Mouse (Mus musculus): ENCODE measurements around the gene Dennd1b. TPM values are rescaled to one million over a fixed set of nuclear protein-coding genes. Genes with fewer than 3 reads are reported as not detected.
A peak's percentile ranks its signal among the peaks of the same experiment; 100 is the strongest.

The Dennd1b gene
- 8.3 and 9.4 TPM in 2 replicates for polyA plus RNA-seq (2015; fragmentation: Nextera tagmentation; extraction: Ambion mirVana)

DNA sequence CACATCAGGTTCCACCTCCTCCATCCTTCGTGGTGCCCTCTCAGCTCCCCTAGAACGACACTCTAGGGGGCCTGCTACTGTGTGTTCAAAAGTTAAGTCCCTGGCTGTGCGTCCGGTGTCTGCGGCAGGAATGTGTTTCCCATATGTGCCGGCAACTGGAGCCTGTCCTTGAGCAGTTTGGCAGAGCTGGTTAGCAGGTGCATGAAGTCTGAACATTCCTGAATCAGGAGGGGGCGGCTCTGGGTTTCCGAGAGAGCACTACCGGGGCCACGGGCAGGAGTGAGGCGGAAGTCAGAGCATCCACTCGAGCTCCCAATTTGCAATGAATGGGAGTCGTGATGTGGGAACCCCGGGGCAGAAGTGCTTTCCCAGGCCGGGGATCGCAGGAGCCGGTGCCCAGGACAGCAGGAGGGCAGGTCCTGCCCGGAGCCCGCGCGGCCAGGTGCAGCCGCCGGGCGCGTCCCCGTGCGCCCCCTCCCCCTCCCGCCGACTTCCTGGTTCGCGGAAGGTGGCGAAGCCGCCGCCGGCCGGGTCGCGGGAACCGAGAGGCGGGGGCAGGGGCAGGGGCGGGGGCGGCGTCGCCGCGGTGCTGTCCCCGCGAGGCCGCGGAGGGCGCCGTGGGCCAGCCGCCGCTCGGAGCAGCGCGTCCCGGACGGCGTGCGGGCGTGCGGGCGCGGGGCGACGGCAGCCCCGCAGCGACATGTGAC lies at the start of gene Dennd1b:
Gene Dennd1b, plus strand, starts transcription at position 275 of the 707 bp plus-strand sequence.
- Histone ChIP-seq H3K9ac (replicated peaks) (peak within 1 kb of the TSS; percentile 90), H3K36me3 (0 out of 2 replicates have a peak, but pooled peaks cover 2% of the 10 kb centered on the region), H3K9me3 (no peaks in the 10 kb centered on the region), H3K4me2 (replicated peaks) (peak within 1 kb of the TSS; percentile 73), H3K4me3 (peak within 1 kb of the TSS; percentile 96), H3K27ac (replicated peaks) (peak within 1 kb of the TSS; percentile 88), H3K27me3 (no peaks in the 10 kb centered on the region), H3K4me1 (peaks cover 8% of the 10 kb centered on the region)
- under 1% methylated on average over 60 of the region's 69 CpGs for whole genome bisulfite sequencing
- peak; percentile 87 for ATAC-seq (replicated peaks)

DNA sequence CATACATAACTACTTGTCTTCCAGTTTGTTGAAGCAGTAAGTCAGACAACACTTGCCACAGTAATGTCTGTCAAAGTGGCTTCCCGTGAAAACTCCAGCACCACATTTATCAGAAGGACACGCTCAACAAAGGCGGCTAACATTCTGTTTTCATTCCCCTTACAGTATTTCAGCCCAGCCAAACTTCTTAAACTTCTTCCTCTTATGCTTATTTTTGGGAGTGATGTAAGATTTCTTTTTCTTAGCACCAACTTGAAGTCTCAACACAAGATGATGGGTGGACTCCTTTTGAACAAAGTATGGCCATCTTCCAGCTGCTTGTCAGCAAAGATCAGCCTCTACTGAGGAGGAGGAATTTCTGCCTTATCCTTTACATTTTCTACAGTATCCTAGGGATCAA lies 47.6 kb upstream of the Dennd1b start:
- WGBS = 96% methylated on average over 3 of the region's 3 CpGs
- H3K36me3 ChIP-seq = no peaks in the 10 kb centered on the region
- no peak for ATAC-seq (replicated peaks)
- no peak overlapping the region for H3K9ac ChIP-seq (replicated peaks)
- no peak overlapping the region for H3K4me3 ChIP-seq
- no peak overlapping the region for H3K27ac ChIP-seq (replicated peaks)
- no peak overlapping the region for H3K4me2 ChIP-seq (replicated peaks)
- no peaks in the 10 kb centered on the region for H3K27me3 ChIP-seq
- 0 out of 2 replicates have a peak, but pooled peaks cover 4% of the 10 kb centered on the region for H3K4me1 ChIP-seq
- H3K9me3 ChIP-seq = no peaks in the 10 kb centered on the region

DNA sequence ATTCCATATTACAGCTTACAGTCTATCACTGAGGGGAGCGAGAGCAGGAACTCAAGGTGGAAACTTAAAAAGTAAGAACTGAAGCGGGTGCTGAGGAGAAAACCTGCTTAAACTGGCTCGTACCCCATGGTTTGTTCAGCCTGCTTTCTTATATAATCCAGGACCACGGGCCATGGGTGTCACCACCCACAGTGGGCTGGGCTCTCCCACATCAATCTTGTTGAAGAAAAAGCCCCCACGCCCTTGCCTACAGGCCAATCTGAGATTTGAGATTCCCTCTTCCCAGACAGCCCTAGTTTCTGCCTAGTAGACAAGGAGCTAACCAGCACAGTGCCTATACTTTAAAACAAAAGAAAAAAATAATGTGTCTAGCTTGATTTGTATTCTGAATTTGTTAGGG lies 43.6 kb upstream of the Dennd1b start:
- H3K36me3 ChIP-seq = no peaks in the 10 kb centered on the region
- H3K9me3 ChIP-seq = no peaks in the 10 kb centered on the region
- H3K27ac ChIP-seq (replicated peaks) = no peak overlapping the region
- no peaks in the 10 kb centered on the region for H3K4me1 ChIP-seq
- no peak overlapping the region for H3K4me3 ChIP-seq
- H3K27me3 ChIP-seq = no peaks in the 10 kb centered on the region
- no peak overlapping the region for H3K9ac ChIP-seq (replicated peaks)
- WGBS = 90% methylated on average over 5 of the region's 5 CpGs
- no peak overlapping the region for H3K4me2 ChIP-seq (replicated peaks)
- no peak for ATAC-seq (replicated peaks)

DNA sequence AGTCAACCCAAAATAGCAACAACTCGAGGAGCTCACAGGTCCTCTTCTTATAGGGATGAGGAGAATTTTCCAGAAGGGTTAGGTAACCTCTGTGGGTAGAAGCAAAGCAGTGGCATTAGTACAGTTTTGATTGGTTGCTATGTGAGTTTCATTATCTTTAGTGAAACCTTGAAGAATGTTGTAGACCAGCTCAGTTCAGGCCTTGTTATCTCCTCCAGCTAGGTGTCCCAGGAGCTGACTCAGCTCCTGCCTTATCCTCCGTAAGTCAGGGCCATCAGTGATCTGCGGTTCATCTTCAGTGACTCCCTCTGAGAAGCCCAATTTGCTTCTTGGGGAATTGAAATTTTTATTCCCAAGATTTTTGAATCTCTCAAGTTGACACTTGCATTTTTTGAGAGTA lies 43.2 kb upstream of the Dennd1b start:
- no peak for ATAC-seq (replicated peaks)
- Histone ChIP-seq H3K4me1 (no peaks in the 10 kb centered on the region), H3K9me3 (no peaks in the 10 kb centered on the region), H3K9ac (replicated peaks) (no peak overlapping the region), H3K27me3 (no peaks in the 10 kb centered on the region), H3K4me3 (no peak overlapping the region), H3K36me3 (no peaks in the 10 kb centered on the region), H3K4me2 (replicated peaks) (no peak overlapping the region), H3K27ac (replicated peaks) (no peak overlapping the region)
- WGBS = 87% methylated on average over 3 of the region's 3 CpGs

DNA sequence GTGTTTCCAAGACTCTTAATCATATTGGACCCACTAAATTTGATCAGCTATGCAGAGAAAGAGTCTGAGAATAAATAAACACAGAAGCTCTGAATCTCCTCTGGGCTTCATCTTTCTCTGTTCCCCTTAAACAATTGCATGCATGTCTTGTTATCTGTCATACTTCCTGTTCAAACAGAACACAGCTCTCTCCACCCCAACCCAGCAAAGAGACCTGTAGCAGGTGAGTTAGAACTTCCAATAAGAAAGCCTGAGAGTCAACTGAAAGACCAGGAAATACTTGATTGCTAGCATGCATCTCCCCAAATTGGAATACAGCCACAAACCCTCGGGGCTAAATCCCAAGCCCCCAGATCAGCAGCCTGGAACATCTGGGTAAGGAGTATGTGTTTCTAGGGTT lies 42.4 kb upstream of the Dennd1b start:
- no peak overlapping the region for H3K27ac ChIP-seq (replicated peaks)
- no peaks in the 10 kb centered on the region for H3K27me3 ChIP-seq
- H3K4me1 ChIP-seq = no peaks in the 10 kb centered on the region
- ATAC-seq (replicated peaks) = no peak
- H3K9me3 ChIP-seq = no peaks in the 10 kb centered on the region
- H3K4me3 ChIP-seq = no peak overlapping the region
- no peak overlapping the region for H3K4me2 ChIP-seq (replicated peaks)
- H3K9ac ChIP-seq (replicated peaks) = no peak overlapping the region
- 88% methylated on average over 1 of the region's 1 CpGs for whole genome bisulfite sequencing
- no peaks in the 10 kb centered on the region for H3K36me3 ChIP-seq

DNA sequence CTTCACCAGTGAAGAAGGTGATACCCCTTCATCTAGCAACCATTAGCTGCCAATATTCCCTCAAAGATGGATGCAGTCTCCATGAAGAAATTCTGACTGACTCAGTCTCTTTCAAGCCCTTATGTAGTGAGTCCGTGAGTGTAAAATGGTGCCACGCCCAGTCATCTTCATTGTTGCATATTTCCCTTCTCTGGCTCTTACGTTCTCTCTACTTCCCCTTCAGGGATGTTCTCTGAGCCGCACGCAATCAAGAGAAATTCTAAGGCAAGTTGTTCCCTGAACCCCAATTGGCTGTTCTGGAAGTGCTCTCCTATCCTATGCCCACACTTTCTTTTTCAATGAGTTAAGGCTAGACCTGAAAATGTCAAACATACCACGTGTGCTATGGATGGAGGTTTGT lies 40.3 kb upstream of the Dennd1b start:
- no peak overlapping the region for H3K27ac ChIP-seq (replicated peaks)
- H3K9me3 ChIP-seq = no peaks in the 10 kb centered on the region
- no peak overlapping the region for H3K9ac ChIP-seq (replicated peaks)
- WGBS = 90% methylated on average over 6 of the region's 6 CpGs
- H3K27me3 ChIP-seq = no peaks in the 10 kb centered on the region
- no peak for ATAC-seq (replicated peaks)
- no peak overlapping the region for H3K4me3 ChIP-seq
- H3K4me1 ChIP-seq = no peaks in the 10 kb centered on the region
- no peaks in the 10 kb centered on the region for H3K36me3 ChIP-seq
- H3K4me2 ChIP-seq (replicated peaks) = no peak overlapping the region

DNA sequence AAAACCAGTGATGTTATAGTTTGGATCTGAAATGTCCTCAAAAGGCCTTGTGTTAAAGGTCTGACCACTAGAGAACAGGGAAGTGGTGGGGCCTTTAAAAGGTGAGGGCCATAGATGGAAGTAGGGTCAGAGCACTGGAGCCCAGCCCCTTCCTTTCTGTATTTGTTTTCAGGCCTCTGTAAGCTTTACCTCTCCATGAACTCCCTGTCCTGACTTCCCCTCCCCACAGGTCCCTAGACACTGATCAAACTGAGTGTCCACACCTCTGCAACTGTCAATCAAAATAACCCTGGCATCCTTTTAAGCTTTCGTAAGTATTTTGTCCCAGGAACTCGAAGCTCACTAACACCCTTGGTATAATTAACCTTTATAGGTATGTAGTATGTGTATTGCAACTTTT lies 39.0 kb upstream of the Dennd1b start:
- no peaks in the 10 kb centered on the region for H3K27me3 ChIP-seq
- no peaks in the 10 kb centered on the region for H3K4me1 ChIP-seq
- no peak for ATAC-seq (replicated peaks)
- H3K9me3 ChIP-seq = no peaks in the 10 kb centered on the region
- H3K4me2 ChIP-seq (replicated peaks) = no peak overlapping the region
- no peak overlapping the region for H3K4me3 ChIP-seq
- WGBS = 82% methylated on average over 2 of the region's 2 CpGs
- no peak overlapping the region for H3K27ac ChIP-seq (replicated peaks)
- H3K9ac ChIP-seq (replicated peaks) = no peak overlapping the region
- H3K36me3 ChIP-seq = no peaks in the 10 kb centered on the region

DNA sequence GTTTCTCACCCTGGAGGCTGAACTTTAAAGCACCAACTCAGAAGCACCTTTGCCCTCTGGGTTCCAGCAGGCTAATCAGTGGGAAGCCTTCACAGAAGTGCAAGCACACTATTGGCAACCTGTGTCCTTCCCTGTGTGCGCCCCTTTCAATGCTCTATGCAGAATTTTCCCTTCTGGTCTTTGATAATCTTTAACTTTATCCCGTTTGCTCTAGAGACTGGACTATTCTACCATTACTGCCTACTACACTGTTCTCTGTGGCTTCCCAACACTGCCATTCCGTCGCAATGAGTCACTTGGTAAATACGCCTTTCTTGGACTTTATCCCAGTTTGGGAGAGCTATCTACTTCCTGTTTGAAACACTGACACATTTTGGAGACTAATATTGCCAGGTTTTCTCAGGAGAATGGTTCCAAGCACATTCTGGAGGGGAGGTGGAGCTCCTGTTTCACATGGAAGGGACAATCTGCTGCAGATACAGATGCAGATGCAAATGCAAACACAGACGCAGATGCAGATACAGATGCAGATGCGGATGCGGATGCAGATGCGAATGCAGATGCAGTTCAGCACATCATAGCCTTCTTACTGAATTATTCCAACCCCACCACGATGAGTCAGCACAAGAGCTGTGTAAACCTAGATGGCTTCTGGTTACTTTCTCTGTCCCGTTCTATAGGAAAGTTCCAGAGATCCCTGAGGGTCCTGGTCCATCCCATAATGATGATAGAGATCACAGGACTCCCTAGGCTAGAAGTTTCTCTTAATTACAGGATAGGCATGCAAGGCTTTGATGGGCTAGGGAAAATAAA lies 34.4 kb upstream of the Dennd1b start:
- Histone ChIP-seq H3K27ac (replicated peaks) (no peak overlapping the region), H3K36me3 (no peaks in the 10 kb centered on the region), H3K9ac (replicated peaks) (no peak overlapping the region), H3K4me1 (no peaks in the 10 kb centered on the region), H3K27me3 (no peaks in the 10 kb centered on the region), H3K4me2 (replicated peaks) (no peak overlapping the region), H3K9me3 (no peaks in the 10 kb centered on the region), H3K4me3 (no peak overlapping the region)
- ATAC-seq (replicated peaks) = no peak
- WGBS = 78% methylated on average over 11 of the region's 11 CpGs

DNA sequence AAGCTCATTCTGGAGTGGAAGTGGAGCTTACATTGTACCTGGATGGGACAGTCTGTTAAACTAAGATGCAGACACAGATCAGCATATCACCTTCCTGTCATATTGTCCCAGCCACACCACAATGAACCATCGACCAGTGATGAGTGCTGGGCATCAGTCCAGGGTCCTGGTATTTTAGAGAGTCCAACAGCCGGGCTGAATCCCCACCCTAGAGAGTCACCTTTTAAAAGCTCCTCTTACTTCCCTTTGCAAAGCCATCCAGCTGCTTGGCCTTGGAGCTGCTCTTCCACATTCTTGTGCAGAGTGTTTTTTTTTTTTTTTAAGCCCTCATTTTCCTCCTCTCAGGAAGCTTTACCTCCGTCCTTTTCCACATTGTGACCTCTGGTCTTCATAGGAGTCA lies 33.2 kb upstream of the Dennd1b start:
- Histone ChIP-seq H3K9me3 (no peaks in the 10 kb centered on the region), H3K36me3 (no peaks in the 10 kb centered on the region), H3K9ac (replicated peaks) (no peak overlapping the region), H3K27ac (replicated peaks) (no peak overlapping the region), H3K4me2 (replicated peaks) (no peak overlapping the region), H3K27me3 (no peaks in the 10 kb centered on the region), H3K4me1 (no peaks in the 10 kb centered on the region), H3K4me3 (no peak overlapping the region)
- ATAC-seq (replicated peaks) = no peak
- WGBS = 78% methylated on average over 3 of the region's 3 CpGs

DNA sequence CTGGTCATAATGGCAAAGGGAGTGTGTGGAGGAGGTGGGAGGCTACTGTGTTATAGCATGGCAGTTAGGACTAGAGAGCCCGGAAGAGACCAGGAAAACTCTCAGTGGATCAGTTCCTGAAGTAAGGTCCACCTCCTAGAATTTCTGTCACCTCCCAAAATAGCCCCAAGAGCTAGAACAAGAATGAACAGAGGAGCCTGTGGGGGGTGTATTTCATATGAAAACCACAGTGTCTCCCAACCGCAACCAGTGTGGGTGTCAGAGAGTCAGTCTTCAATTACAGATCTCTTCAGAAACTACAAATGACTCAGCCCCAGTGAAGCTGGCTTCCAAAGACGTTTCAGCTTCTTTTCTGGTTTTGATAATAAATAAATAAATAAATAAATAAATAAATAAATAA lies 32.4 kb upstream of the Dennd1b start:
- H3K27ac ChIP-seq (replicated peaks) = no peak overlapping the region
- no peaks in the 10 kb centered on the region for H3K4me1 ChIP-seq
- no peak overlapping the region for H3K4me2 ChIP-seq (replicated peaks)
- 79% methylated on average over 3 of the region's 3 CpGs for WGBS
- H3K27me3 ChIP-seq = no peaks in the 10 kb centered on the region
- H3K4me3 ChIP-seq = no peak overlapping the region
- no peak for ATAC-seq (replicated peaks)
- no peaks in the 10 kb centered on the region for H3K36me3 ChIP-seq
- no peak overlapping the region for H3K9ac ChIP-seq (replicated peaks)
- H3K9me3 ChIP-seq = no peaks in the 10 kb centered on the region

DNA sequence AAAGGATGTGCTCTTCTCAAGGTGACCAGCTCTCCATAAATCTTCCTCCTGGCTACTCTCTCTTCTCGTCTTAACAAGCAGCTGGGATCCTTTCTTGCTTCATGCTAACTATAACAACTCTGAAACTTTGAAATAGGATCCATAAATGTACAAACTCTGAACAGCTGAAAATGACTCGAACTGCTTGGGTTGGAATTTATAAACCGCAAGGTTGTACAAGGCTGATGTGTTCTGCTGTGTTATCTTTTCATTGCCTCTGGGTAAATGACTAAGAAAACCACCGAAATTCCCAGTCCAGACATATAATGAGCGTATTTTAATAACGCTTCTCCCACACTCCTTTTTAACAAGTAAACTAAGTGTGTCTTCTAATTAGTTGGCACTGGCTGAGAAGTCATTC lies 27.1 kb upstream of the Dennd1b start:
- 75% methylated on average over 6 of the region's 6 CpGs for WGBS
- no peak overlapping the region for H3K4me2 ChIP-seq (replicated peaks)
- H3K9me3 ChIP-seq = no peaks in the 10 kb centered on the region
- no peaks in the 10 kb centered on the region for H3K27me3 ChIP-seq
- no peak overlapping the region for H3K4me3 ChIP-seq
- no peak overlapping the region for H3K9ac ChIP-seq (replicated peaks)
- no peak for ATAC-seq (replicated peaks)
- H3K27ac ChIP-seq (replicated peaks) = no peak overlapping the region
- no peaks in the 10 kb centered on the region for H3K36me3 ChIP-seq
- H3K4me1 ChIP-seq = no peaks in the 10 kb centered on the region

DNA sequence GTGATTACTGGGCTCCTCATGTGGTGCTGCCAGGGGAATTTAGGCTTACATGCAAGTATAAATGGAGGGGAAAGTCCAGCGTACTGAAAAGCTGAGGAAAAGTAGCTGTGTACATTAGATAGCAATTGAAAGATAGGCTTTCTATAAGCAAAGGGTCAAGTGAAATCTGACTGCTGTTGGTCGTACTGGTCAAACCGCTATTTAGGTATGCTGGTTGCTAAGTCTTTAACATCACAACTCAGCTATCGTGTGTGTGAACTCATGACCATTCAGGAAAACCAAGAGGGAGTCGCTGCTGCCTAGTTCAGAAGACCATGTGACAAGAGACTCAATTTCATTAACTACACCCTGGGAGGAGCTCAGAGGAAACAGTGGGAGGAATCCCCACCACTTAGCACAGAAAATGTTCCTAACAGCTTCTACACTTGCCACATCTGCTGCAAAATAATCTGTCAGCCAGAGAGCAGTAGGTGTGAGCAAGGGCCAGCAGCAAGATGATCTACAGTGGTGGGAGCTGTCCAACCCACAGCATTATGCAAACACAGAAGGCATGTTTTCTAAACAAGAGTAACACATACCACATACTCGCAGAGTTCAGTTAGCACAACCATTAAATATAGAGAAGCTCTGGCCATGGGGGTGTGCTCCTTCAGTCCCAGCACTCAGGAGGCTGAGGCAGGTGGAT lies 25.4 kb upstream of the Dennd1b start:
- no peak for ATAC-seq (replicated peaks)
- H3K4me3 ChIP-seq = no peak overlapping the region
- H3K4me2 ChIP-seq (replicated peaks) = no peak overlapping the region
- no peaks in the 10 kb centered on the region for H3K4me1 ChIP-seq
- no peaks in the 10 kb centered on the region for H3K9me3 ChIP-seq
- no peak overlapping the region for H3K27ac ChIP-seq (replicated peaks)
- no peaks in the 10 kb centered on the region for H3K36me3 ChIP-seq
- H3K27me3 ChIP-seq = no peaks in the 10 kb centered on the region
- no peak overlapping the region for H3K9ac ChIP-seq (replicated peaks)
- 82% methylated on average over 6 of the region's 6 CpGs for WGBS
